Mouse (Mus musculus): ENCODE measurements around the gene Sema6c. TPM values are rescaled to one million over a fixed set of nuclear protein-coding genes. Genes with fewer than 3 reads are reported as not detected.

Gene Sema6c
- total RNA-seq, 4 experiments from 2014 or later = 4.0 to 13.1 (median 8.0) TPM

GRCm38 (mm10) chr3:95142617-95143011, 17.6 kb upstream of the Sema6c start:
- DNase-seq = peak; percentile 77

- no peak for DNase-seq
Measured at GRCm38 (mm10) chr3:95147924-95148323, 12.3 kb upstream of the Sema6c start.

GRCm38 (mm10) chr3:95153874-95154273, 6.4 kb upstream of the Sema6c start:
- no peak for DNase-seq

GRCm38 (mm10) chr3:95159511-95159986, 708 bp upstream of the Sema6c start:
- no peak for DNase-seq

DNA sequence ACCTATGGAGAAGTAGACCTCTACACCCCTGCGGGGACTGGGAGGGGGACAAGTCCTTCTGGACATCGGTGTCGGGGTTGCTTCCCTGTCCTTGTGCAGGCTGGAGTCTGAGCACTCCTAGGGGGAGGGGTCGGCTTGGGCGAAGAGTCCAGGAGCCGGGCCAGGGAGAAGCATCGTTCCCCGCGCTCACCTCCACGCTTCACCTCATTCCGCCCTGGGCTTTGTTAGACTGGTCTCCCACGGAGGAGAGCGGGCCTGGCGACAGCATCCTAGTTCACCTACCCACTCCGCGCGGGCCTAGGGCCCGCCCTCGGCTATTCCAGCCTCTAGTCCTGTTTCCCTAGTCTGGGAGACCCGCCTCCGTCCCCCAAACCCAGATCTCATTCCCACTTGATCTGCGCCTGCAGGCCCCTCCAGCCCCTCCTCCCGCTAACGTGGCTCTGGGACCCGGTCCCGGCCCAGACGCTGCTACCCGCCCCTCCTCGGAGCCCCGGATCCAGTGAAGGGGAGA, 839 bp downstream of the Sema6c start:
- DNase-seq = no peak

DNA sequence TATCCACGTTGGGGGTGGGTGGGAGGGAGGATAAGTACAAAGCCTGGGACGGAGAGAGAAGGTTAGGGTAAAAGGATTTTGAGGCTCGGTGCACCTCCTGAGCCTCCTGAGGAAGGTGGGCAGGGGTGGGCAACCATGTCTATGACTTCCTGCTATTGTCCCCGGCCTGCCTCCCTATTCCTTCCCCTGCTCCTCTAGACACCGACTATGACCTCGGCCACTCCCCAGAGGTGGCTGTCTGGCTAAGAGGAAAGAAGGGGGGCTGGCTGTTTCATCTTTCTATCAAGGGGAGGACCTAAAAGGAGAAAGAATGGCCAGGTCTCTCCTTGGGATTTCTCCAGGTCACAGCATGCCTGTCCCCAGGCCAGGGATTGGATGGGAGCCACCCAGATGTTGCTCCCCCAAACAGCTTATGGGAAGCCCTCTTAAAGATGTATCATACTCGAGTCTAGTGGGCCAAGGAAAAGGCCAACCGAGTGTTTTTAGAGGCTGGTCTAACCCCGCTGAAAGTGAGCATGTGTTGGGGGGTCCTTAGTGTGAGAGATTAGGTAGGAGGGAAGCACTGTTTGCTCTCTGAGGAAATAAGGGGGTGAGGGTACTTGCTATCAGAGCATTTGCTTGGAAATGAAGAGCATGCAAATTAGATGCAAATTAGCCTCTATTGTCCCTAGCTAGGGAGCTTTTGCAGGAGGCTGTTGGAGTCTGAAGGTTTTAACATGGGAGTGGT, 1.5 kb downstream of the Sema6c start:
- no peak for DNase-seq

GRCm38 (mm10) chr3:95162345-95162628, 2.0 kb downstream of the Sema6c start:
- DNase-seq = no peak

DNA sequence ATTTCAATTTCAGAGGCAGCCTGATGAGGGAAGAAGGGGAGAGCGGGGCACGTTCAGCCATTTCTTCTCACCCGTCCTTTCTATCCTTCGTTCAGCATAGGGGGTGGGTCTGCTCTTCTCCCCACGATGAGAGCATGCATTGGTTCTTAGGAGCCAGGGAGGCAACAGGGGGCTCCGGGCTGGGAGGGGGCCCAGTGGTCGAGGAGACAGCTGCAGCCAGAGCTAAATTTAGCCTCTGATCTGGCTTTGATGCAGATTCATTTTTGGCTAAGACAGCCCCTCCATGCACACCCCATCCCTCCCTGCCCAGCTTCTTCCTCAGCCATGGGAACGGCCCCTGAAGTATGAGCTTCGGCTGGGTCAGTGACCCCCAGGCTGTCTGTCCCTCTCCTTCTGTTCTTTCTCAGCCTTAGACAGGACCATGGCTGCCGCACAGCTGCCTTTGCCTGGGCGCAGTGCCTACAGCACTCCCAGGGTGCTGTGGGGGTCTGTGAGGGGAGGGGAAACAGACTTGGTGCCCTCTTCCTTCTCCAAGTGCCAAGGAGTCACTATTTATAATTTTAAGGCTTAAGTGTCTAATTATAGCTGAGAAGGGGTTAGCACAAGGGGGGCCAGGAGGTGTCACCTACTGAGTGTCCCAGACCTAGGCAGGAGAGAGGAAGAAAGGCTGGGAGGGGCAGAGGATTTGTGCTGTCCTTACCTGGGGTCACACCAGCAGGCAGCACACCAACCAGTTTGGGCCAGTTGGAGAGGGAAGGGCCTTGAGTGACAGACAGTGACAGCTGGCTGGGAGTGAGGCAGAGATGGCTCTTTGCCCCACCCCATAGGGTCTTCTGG, 3.4 kb downstream of the Sema6c start:
- DNase-seq = no peak

- DNase-seq = no peak
Measured at GRCm38 (mm10) chr3:95164256-95164550, 3.9 kb downstream of the Sema6c start.

- DNase-seq = no peak
Measured at GRCm38 (mm10) chr3:95164840-95165239, 4.6 kb downstream of the Sema6c start.

GRCm38 (mm10) chr3:95169996-95170395, 9.7 kb downstream of the Sema6c start:
- no peak for DNase-seq

DNA sequence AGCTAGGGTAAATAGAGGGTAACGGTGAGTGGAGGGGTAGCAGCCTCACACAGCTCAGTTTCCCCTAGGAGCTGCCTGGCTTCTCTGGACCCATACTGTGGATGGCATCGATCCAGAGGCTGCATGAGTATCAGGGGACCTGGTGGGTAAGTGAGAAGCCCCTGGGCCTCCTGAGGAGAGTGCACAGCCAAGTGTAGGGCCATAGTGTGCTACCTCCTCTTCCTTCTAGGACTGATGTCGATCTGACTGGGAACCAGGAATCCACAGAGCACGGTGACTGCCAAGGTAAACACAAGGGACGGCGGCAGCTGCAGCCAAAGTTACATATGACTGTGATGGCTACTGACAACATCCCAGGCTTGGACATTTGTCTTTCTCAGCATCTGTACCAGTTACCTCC, 10.8 kb downstream of the Sema6c start:
- no peak for DNase-seq

DNA sequence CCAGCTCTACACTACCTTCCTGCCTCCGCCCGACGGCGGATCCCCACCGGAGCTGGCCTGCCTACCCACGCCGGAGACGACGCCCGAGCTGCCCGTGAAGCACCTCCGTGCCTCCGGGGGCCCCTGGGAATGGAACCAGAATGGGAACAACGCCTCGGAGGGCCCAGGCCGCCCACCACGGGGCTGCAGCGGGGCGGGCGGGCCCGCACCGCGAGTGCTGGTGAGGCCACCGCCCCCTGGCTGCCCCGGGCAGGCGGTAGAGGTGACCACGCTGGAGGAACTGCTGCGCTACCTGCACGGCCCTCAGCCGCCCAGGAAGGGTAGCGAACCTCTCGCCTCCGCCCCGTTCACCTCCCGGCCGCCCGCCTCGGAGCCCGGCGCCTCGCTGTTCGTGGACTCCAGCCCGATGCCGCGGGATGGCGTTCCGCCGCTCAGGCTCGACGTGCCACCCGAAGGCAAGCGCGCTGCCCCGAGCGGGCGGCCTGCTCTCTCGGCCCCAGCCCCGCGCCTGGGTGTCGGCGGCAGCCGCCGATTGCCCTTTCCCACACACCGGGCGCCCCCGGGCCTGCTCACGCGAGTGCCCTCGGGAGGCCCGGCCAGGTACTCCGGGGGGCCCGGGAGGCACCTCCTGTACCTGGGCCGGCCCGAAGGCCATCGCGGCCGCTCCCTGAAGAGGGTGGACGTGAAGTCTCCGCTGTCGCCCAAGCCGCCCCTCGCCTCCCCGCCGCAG, 12.4 kb downstream of the Sema6c start:
- DNase-seq = no peak

DNA sequence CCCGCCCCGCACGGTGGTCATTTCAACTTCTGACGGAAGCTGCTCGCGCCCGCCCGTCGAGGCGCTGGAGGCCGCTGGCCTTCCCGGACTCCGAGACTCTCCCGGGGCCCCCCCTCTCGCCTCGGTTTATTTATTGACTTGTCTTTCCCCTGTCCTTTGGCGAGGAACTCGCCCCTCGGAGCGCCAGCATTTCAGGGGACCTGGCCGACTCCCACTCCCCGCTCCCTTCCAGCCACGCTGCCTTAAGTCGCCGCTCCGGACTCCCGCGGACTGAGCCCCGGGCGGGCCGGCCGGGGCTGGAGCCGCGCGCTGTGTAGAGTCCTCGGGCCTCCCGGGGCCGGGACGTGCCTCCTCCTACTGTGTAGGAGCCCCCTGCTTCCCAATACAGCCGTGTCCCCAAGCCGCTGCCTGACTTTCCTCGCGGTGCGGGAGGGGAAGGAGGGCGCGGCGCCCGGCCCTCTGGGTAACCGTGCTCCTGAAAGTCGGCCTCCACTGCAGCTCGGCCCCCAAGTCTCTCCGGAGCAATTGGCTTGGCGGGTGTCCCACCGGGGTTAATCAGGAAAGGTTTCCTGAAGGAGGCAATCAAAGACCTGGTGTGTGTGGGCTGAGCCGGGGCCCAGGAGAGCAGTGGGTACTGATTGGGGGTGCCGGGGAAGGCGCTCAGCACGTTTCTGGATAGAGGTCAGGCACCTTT, 13.1 kb downstream of the Sema6c start:
- DNase-seq = no peak

GRCm38 (mm10) chr3:95174011-95174592, 13.8 kb downstream of the Sema6c start:
- peak; percentile 66 for DNase-seq

DNA sequence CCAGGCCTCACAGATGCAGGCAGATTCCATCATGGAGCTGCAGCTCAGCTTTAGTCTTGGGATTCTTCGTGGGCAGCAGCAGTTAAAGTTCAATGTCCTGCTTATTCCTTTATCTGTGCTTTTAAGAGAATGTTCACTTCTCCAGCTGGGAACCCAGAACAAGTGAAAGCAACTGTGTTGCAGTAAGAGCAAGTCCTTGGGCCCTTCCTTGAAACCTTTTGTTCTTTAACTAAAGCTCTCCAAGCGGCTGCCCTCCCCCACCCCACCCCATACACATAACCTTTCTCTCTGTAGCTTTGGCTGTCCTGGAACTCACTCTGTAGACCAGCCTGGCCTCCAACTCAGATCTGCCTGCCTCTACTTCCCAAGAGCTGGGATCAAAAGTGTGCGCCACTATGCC, 16.2 kb downstream of the Sema6c start:
- no peak for DNase-seq

GRCm38 (mm10) chr3:95177583-95177982, 17.3 kb downstream of the Sema6c start:
- DNase-seq = no peak

- DNase-seq = no peak
Measured at GRCm38 (mm10) chr3:95178948-95179347, 18.7 kb downstream of the Sema6c start.

GRCm38 (mm10) chr3:95179890-95180289, 19.6 kb downstream of the Sema6c start:
- no peak for DNase-seq

GRCm38 (mm10) chr3:95181841-95182240, 21.6 kb downstream of the Sema6c start:
- peak; percentile 46 for DNase-seq

- no peak for DNase-seq
Measured at GRCm38 (mm10) chr3:95184796-95185577, 24.7 kb downstream of the Sema6c start.

All from adrenal gland, adult 8-10 months (tissue).